10 mouse cellular contexts compared by ENCODE assay signal in genomic region chr2:168762411-168762815, GRCm38 (mm10). TPM values are rescaled to one million over a fixed set of nuclear protein-coding genes. Genes with fewer than 3 reads are reported as not detected.
DNase-seq lines count a peak whose midpoint lies in the region; ATAC-seq and TF ChIP-seq lines count a peak whose summit lies in the region.
"Had no signal": no experiment of that assay in that cellular context is flagged by ENCODE, and none has a peak within 500 bp of the region (broad histone marks: within the 10 kb centered on the region; RNA-seq: fewer than 3 reads in every experiment).

No protein-coding gene starts in this region.

- peak overlapping the region; percentile 1; the same call in 1 of the 2 replicates for H3K4me2 ChIP-seq in lung, embryonic 16.5 days (ENCODE audit: low read depth, low read length)
- peak overlapping the region; percentile 91 for H3K4me2 ChIP-seq in forebrain, embryonic 14.5 days (ENCODE audit: low read length)
- H3K4me2 ChIP-seq: embryonic facial prominence, embryonic 15.5 days had no signal

- peaks cover 8% of the 10 kb centered on the region; the same call in 1 of the 2 replicates for H3K4me1 ChIP-seq in lung, embryonic 16.5 days (replicated peaks; ENCODE audit: control insufficient read depth, insufficient read depth, low read length)
- peaks cover 33% of the 10 kb centered on the region for H3K4me1 ChIP-seq in forebrain, embryonic 14.5 days (ENCODE audit: control insufficient read depth, insufficient read depth, low read length)
- H3K4me1 ChIP-seq in kidney, adult 2 months (ENCODE audit: control insufficient read depth, insufficient read depth, low read length) = no peaks in the 10 kb centered on the region

- intact Hi-C loops in gastrocnemius, postnatal 36 days (cut with DNase I) = no loop called here

- DNase-seq in lung, adult 18-20 months = no peak
- DNase-seq in forebrain, embryonic 14.5 days (ENCODE audit: low spot score) = no peak
- DNase-seq in mesoderm, embryonic 11.5 days (ENCODE audit: low read depth, low spot score) = peak; percentile 66
- DNase-seq in yolk sac, embryonic 10.5 days (ENCODE audit: low spot score) = peak; percentile 78
- DNase-seq in kidney, adult 2 months = no peak
- DNase-seq in layer of hippocampus, postnatal 14 days (ENCODE audit: low spot score in 2 of 2) = no peak
- DNase-seq in gastrocnemius, postnatal 36 days = no peak

- no peak overlapping the region for H3K27ac ChIP-seq in lung, embryonic 16.5 days (ENCODE audit: low read length)
- 0 out of 2 replicates have a peak overlapping the region, but pooled peaks have one; percentile 14 for H3K27ac ChIP-seq in forebrain, embryonic 14.5 days (ENCODE audit: low read depth, low read length)
- H3K27ac ChIP-seq in kidney, adult 2 months (ENCODE audit: insufficient read depth, low read depth, low read length) = no peak overlapping the region
- H3K27ac ChIP-seq: embryonic facial prominence, embryonic 15.5 days had no signal

- H3K9ac ChIP-seq in lung, embryonic 16.5 days (ENCODE audit: low read length) = no peak overlapping the region
- H3K9ac ChIP-seq in forebrain, embryonic 14.5 days (ENCODE audit: low read length) = peak overlapping the region; percentile 48
- H3K9ac ChIP-seq: embryonic facial prominence, embryonic 15.5 days had no signal

- no peaks in the 10 kb centered on the region for H3K36me3 ChIP-seq in lung, embryonic 16.5 days (ENCODE audit: control insufficient read depth, insufficient read depth, low read length)
- H3K36me3 ChIP-seq in forebrain, embryonic 14.5 days (ENCODE audit: control insufficient read depth, insufficient read depth, low read length) = no peaks in the 10 kb centered on the region
- H3K36me3 ChIP-seq in kidney, adult 2 months (ENCODE audit: control insufficient read depth, insufficient read depth, low read length) = no peaks in the 10 kb centered on the region
- H3K36me3 ChIP-seq: embryonic facial prominence, embryonic 15.5 days had no signal

- ATAC-seq in lung, embryonic 16.5 days (ENCODE audit: low read depth) = no peak
- no peak for ATAC-seq in forebrain, embryonic 14.5 days

- 5% methylated on average over 12 of the region's 12 CpGs for WGBS in lung, embryonic 16.5 days
- WGBS in forebrain, embryonic 14.5 days = 3% methylated on average over 12 of the region's 12 CpGs
- 3% methylated on average over 12 of the region's 12 CpGs for WGBS in kidney, adult 2 months

- TF ChIP-seq CTCF in kidney, adult 2 months (conservative IDR thresholded peaks at IDR 0.05; ENCODE audit: insufficient read depth, insufficient read length, low read depth, low read length) = no peak

- TF ChIP-seq POLR2A in kidney, adult 2 months (IDR thresholded peaks at IDR 0.05; ENCODE audit: low read depth, low read length) = no peak

- H3K9me3 ChIP-seq in lung, embryonic 16.5 days (ENCODE audit: control insufficient read depth, low read length) = no peaks in the 10 kb centered on the region
- H3K9me3 ChIP-seq in forebrain, embryonic 14.5 days (replicated peaks; ENCODE audit: control insufficient read depth, low read length) = no peaks in the 10 kb centered on the region
- H3K9me3 ChIP-seq: embryonic facial prominence, embryonic 15.5 days had no signal

- peaks cover 51% of the 10 kb centered on the region for H3K27me3 ChIP-seq in lung, embryonic 16.5 days (ENCODE audit: control insufficient read depth, insufficient read depth, low read depth, low read length)
- peaks cover 32% of the 10 kb centered on the region for H3K27me3 ChIP-seq in forebrain, embryonic 14.5 days (replicated peaks; ENCODE audit: control insufficient read depth, insufficient read depth, low read length)
- H3K27me3 ChIP-seq in kidney, adult 2 months (replicated peaks; ENCODE audit: control insufficient read depth, insufficient read depth, low read length) = no peaks in the 10 kb centered on the region; the same call in 1 of the 2 replicates

- no peak overlapping the region for H3K4me3 ChIP-seq in lung, embryonic 16.5 days (ENCODE audit: low read length)
- peak overlapping the region; percentile 19 for H3K4me3 ChIP-seq in forebrain, embryonic 14.5 days (ENCODE audit: low read depth, low read length)
- H3K4me3 ChIP-seq in kidney, adult 2 months (ENCODE audit: insufficient read depth, low read depth, low read length) = no peak overlapping the region
- H3K4me3 ChIP-seq: embryonic facial prominence, embryonic 15.5 days had no signal

RNA-seq across cellular contexts. Expression of gene Sall4, which starts 5.3 kb away (rescaled TPM):
- polyA plus RNA-seq in lung, embryonic 16.5 days (2015; fragmentation: Nextera tagmentation; extraction: Ambion mirVana) = 0.41 TPM in 1 of 2 replicates, not detected in the other
- polyA plus RNA-seq in forebrain, embryonic 14.5 days (2014; fragmentation: Nextera tagmentation; extraction: Ambion mirVana) = 0.71 and 1.1 TPM in 2 replicates
- not detected in 2 replicates for polyA plus RNA-seq in kidney, adult 2 months (2012; rRNA removed)
- under 1 TPM; 0.19 to 0.41 TPM for total RNA-seq in layer of hippocampus, postnatal 14 days (2021)
- total RNA-seq in gastrocnemius, postnatal 36 days (2021) = 1 to 10 TPM; 1.7 to 2.1 TPM
- polyA plus RNA-seq: spleen, adult 2 months had no signal

RNA-seq across cellular contexts. Expression of gene Atp9a, which starts 20.2 kb away (rescaled TPM):
- 12.2 and 13.8 TPM in 2 replicates for polyA plus RNA-seq in lung, embryonic 16.5 days (2015; fragmentation: Nextera tagmentation; extraction: Ambion mirVana)
- 42.4 and 46.2 TPM in 2 replicates for polyA plus RNA-seq in forebrain, embryonic 14.5 days (2014; fragmentation: Nextera tagmentation; extraction: Ambion mirVana)
- 56.0 and 59.8 TPM in 2 replicates for polyA plus RNA-seq in kidney, adult 2 months (2012; rRNA removed)
- 100 to 1,000 TPM; 411 to 417 TPM for total RNA-seq in layer of hippocampus, postnatal 14 days (2021)
- 10 to 100 TPM; 12.7 to 14.7 TPM for total RNA-seq in gastrocnemius, postnatal 36 days (2021)

Comparison
In these comparisons a context has a peak if more than half of its experiments do, and no peak if none do; other contexts are left out.
1. DNase-seq: peak in mesoderm, embryonic 11.5 days (single experiment) and yolk sac, embryonic 10.5 days (single experiment); none in lung, adult 18-20 months (0 of 2), forebrain, embryonic 14.5 days (single experiment), kidney, adult 2 months (single experiment), layer of hippocampus, postnatal 14 days (0 of 2) and gastrocnemius, postnatal 36 days (0 of 2).